Mouse (Mus musculus) neutrophil, adult 59 days (primary cell): Measurements from ENCODE around the gene Rnf32. TPM values are rescaled to one million over a fixed set of nuclear protein-coding genes. Genes with fewer than 3 reads are reported as not detected.

Source experiments
- total RNA-seq, 2 experiments: library from RNA; stranded (reverse); gene quantifications; 1 replicate in 1 of 2; 2 replicates in 1 of 2; pipeline ENCODE4 v1.2.4; 2023

The Rnf32 gene
- not detected for total RNA-seq

DNA sequence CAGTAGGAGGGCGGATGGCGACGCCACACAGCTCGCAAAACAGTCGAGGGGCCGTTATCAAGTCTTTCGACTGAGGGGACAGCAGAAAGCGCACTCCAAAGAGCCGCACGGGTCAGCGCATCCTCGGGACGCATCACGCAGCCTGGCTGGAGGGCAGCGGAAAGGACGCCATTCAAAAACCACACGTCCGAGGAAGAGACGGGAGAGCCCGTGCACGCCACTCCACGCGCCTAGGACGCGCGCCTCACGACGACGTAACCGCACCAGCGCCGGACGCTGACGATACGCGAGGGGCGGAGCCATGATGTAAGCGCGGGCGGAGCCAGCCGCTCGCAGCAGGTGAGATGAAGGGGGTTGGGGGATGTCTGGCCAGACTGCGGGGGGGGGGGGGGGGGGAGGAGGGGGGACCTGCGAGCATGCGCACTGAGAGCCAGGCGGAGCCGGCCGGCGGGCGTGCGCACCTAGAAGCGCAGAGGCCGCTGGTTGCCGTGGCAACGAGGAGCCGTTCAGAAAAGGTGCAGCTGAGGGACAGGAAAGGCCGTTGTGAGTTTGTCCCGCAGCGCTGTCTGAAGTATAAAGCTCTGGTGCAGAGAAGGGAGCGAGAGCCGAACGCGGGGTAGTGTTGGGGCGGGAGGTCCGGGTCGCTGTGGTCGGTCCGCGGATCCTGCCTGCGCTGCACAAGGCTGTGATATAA, at the start of gene Rnf32:
Rnf32 (plus strand) TSS at position 423 of the 694 bp plus-strand sequence.

Other genes with a start within 250 kb of the Rnf32 start
- gene Lmbr1, start 182.4 kb downstream of the Rnf32 start, total RNA-seq = 1 to 10 TPM in 1 of 2 experiments, under 1 TPM in 1; 0.73 to 1.3 TPM
- 10 to 100 TPM in 1 of 2 experiments, 1 to 10 TPM in 1; 8.5 to 12.3 TPM for gene Nom1, start 238.7 kb downstream of the Rnf32 start, total RNA-seq